Mouse (Mus musculus) cortical plate, adult 2 months (tissue): Measurements from ENCODE around the gene Gm9040.
"Not testable (repeated sequence)": the region's sequence is repeated elsewhere in the genome, so short reads cannot be mapped to it uniquely, and the experiment has no call there.

Experiments used
- CTCF ChIP-seq: fragments of 200-500 bp; IDR thresholded peaks from 2 replicates; pipeline ENCODE4 v1.5.1; 2011; ENCODE audit warnings: mild to moderate bottlenecking, control low read depth, low read length; ENCODE audit not compliant: insufficient read depth; ENCODE audit errors: extremely low read depth
- POLR2A ChIP-seq: fragments of 200-500 bp; IDR thresholded peaks from 2 replicates; pipeline ENCODE4 v1.6.1; 2011; ENCODE audit warnings: mild to moderate bottlenecking, low read length, control low read depth; ENCODE audit not compliant: insufficient read depth; ENCODE audit errors: extremely low read depth

- TF ChIP-seq CTCF, POLR2A: not testable (repeated sequence)
Observed at GRCm38 (mm10) chr10:118282565-118282964, 44.2 kb downstream of the Gm9040 start.
